Comparison of ENCODE assay signal across 29 mouse cellular contexts in the genomic region with DNA sequence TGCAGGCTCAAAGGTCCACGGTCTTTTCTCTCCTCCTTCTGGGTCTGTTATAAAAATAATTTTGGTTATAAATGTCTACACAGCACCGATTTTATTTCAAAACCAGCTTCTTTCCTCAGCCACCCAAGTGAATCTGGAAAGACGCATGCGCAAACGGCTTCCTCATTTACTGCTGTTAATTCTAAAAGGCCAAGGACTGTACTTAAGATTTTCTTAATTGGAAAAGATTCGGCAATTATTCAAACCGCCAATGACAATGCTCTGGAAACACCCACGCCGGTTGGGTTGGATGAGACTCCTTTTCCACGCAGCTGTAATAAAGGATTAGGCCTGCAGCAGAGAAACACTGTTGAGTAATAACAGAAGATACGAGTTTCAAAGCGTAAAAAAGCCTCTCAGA. TPM values are rescaled to one million over a fixed set of nuclear protein-coding genes. Genes with fewer than 3 reads are reported as not detected.
DNase-seq lines count a peak whose midpoint lies in the region; ATAC-seq and TF ChIP-seq lines count a peak whose summit lies in the region.
"Had no signal": no experiment of that assay in that cellular context is flagged by ENCODE, and none has a peak within 500 bp of the region (broad histone marks: within the 10 kb centered on the region; RNA-seq: fewer than 3 reads in every experiment).

No protein-coding gene starts in this region.

- TF ChIP-seq EP300 in stomach, postnatal 0 days (optimal IDR thresholded peaks at IDR 0.05): no peak

- no peak overlapping the region for H3K9ac ChIP-seq in hindbrain, embryonic 15.5 days
- H3K9ac ChIP-seq in hindbrain, embryonic 12.5 days: no peak overlapping the region
- H3K9ac ChIP-seq in midbrain, postnatal 0 days (replicated peaks; ENCODE audit: low read length, poor library complexity, severe bottlenecking): no peak overlapping the region
- H3K9ac ChIP-seq in midbrain, embryonic 15.5 days: no peak overlapping the region
- H3K9ac ChIP-seq in embryonic facial prominence, embryonic 15.5 days: no peak overlapping the region
- no peak overlapping the region for H3K9ac ChIP-seq in stomach, postnatal 0 days (ENCODE audit: low read length)
- H3K9ac ChIP-seq: hindbrain, embryonic 14.5 days; kidney, embryonic 15.5 days; liver, embryonic 12.5 days; liver, postnatal 0 days; neural tube, embryonic 13.5 days had no signal

- H3K9me3 ChIP-seq in hindbrain, embryonic 15.5 days: no peaks in the 10 kb centered on the region
- no peaks in the 10 kb centered on the region for H3K9me3 ChIP-seq in hindbrain, embryonic 12.5 days (replicated peaks)
- H3K9me3 ChIP-seq in midbrain, postnatal 0 days (ENCODE audit: low read length): no peaks in the 10 kb centered on the region
- H3K9me3 ChIP-seq in midbrain, embryonic 15.5 days: no peaks in the 10 kb centered on the region
- no peaks in the 10 kb centered on the region for H3K9me3 ChIP-seq in embryonic facial prominence, embryonic 15.5 days (replicated peaks)
- H3K9me3 ChIP-seq in stomach, postnatal 0 days (ENCODE audit: control insufficient read depth, low read length): no peaks in the 10 kb centered on the region
- H3K9me3 ChIP-seq: kidney, embryonic 15.5 days; liver, embryonic 12.5 days; megakaryocyte, embryonic 14.5 days; neural tube, embryonic 13.5 days had no signal

- 58% methylated on average over 12 of the region's 12 CpGs for WGBS in hindbrain, embryonic 15.5 days
- WGBS in hindbrain, embryonic 12.5 days: 73% methylated on average over 12 of the region's 12 CpGs
- WGBS in midbrain, postnatal 0 days: 55% methylated on average over 12 of the region's 12 CpGs
- WGBS in midbrain, embryonic 15.5 days: 53% methylated on average over 12 of the region's 12 CpGs
- 56% methylated on average over 12 of the region's 12 CpGs for WGBS in embryonic facial prominence, embryonic 15.5 days
- WGBS in stomach, postnatal 0 days: 63% methylated on average over 12 of the region's 12 CpGs

- peaks cover 15% of the 10 kb centered on the region for H3K36me3 ChIP-seq in hindbrain, embryonic 15.5 days
- H3K36me3 ChIP-seq in hindbrain, embryonic 12.5 days: peaks cover 17% of the 10 kb centered on the region; the same call in 1 of the 2 replicates
- peaks cover 3% of the 10 kb centered on the region for H3K36me3 ChIP-seq in midbrain, postnatal 0 days (ENCODE audit: insufficient read depth, low read length)
- no peaks in the 10 kb centered on the region for H3K36me3 ChIP-seq in midbrain, embryonic 15.5 days (replicated peaks)
- peaks cover 5% of the 10 kb centered on the region; the same call in 1 of the 2 replicates for H3K36me3 ChIP-seq in embryonic facial prominence, embryonic 15.5 days
- no peaks in the 10 kb centered on the region; the same call in 1 of the 2 replicates for H3K36me3 ChIP-seq in stomach, postnatal 0 days (ENCODE audit: control insufficient read depth, insufficient read depth, low read length)

- H3K27ac ChIP-seq in hindbrain, embryonic 15.5 days (replicated peaks): 0 out of 2 replicates have a peak overlapping the region, but pooled peaks have one; percentile 0
- H3K27ac ChIP-seq in hindbrain, embryonic 12.5 days: no peak overlapping the region
- H3K27ac ChIP-seq in midbrain, postnatal 0 days (ENCODE audit: low read depth, low read length): no peak overlapping the region
- H3K27ac ChIP-seq in midbrain, embryonic 15.5 days: no peak overlapping the region
- H3K27ac ChIP-seq in embryonic facial prominence, embryonic 15.5 days (replicated peaks): peak overlapping the region; percentile 61; the same call in 1 of the 2 replicates
- no peak overlapping the region for H3K27ac ChIP-seq in stomach, postnatal 0 days (replicated peaks)
- H3K27ac ChIP-seq: hindbrain, embryonic 14.5 days; kidney, embryonic 15.5 days; liver, embryonic 12.5 days had no signal

- no peak overlapping the region for H3K4me2 ChIP-seq in hindbrain, embryonic 15.5 days
- H3K4me2 ChIP-seq in hindbrain, embryonic 12.5 days (replicated peaks): no peak overlapping the region
- no peak overlapping the region for H3K4me2 ChIP-seq in midbrain, postnatal 0 days (ENCODE audit: low read depth, low read length, poor library complexity, severe bottlenecking)
- H3K4me2 ChIP-seq in midbrain, embryonic 15.5 days: no peak overlapping the region
- no peak overlapping the region for H3K4me2 ChIP-seq in embryonic facial prominence, embryonic 15.5 days (replicated peaks)
- no peak overlapping the region for H3K4me2 ChIP-seq in stomach, postnatal 0 days (replicated peaks; ENCODE audit: low read depth)
- H3K4me2 ChIP-seq: heart, embryonic 11.5 days; hindbrain, embryonic 14.5 days; kidney, embryonic 15.5 days; liver, embryonic 12.5 days; neural tube, embryonic 13.5 days had no signal

- H3K4me3 ChIP-seq in hindbrain, embryonic 15.5 days: no peak overlapping the region
- no peak overlapping the region for H3K4me3 ChIP-seq in hindbrain, embryonic 12.5 days
- H3K4me3 ChIP-seq in midbrain, postnatal 0 days (ENCODE audit: low read depth, low read length): no peak overlapping the region
- H3K4me3 ChIP-seq in midbrain, embryonic 15.5 days: no peak overlapping the region
- no peak overlapping the region for H3K4me3 ChIP-seq in embryonic facial prominence, embryonic 15.5 days (replicated peaks)
- H3K4me3 ChIP-seq in stomach, postnatal 0 days (ENCODE audit: low read depth, low read length): no peak overlapping the region
- H3K4me3 ChIP-seq: kidney, embryonic 15.5 days; liver, embryonic 12.5 days; megakaryocyte, embryonic 14.5 days; neural tube, embryonic 13.5 days had no signal

- H3K4me1 ChIP-seq in hindbrain, embryonic 15.5 days (replicated peaks): peaks cover 8% of the 10 kb centered on the region; the same call in 1 of the 2 replicates
- H3K4me1 ChIP-seq in hindbrain, embryonic 12.5 days: peaks cover 14% of the 10 kb centered on the region; the same call in 1 of the 2 replicates
- no peaks in the 10 kb centered on the region for H3K4me1 ChIP-seq in midbrain, postnatal 0 days (ENCODE audit: insufficient read depth, low read length)
- 0 out of 2 replicates have a peak, but pooled peaks cover 4% of the 10 kb centered on the region for H3K4me1 ChIP-seq in midbrain, embryonic 15.5 days
- H3K4me1 ChIP-seq in embryonic facial prominence, embryonic 15.5 days: peaks cover 20% of the 10 kb centered on the region
- no peaks in the 10 kb centered on the region for H3K4me1 ChIP-seq in stomach, postnatal 0 days (replicated peaks; ENCODE audit: control insufficient read depth, insufficient read depth)
- H3K4me1 ChIP-seq: liver, embryonic 12.5 days; megakaryocyte, embryonic 14.5 days had no signal

- TF ChIP-seq CTCF in midbrain, postnatal 0 days (IDR thresholded peaks at IDR 0.05): no peak
- TF ChIP-seq CTCF in stomach, postnatal 0 days (IDR thresholded peaks at IDR 0.05; ENCODE audit: low read depth): no peak

- no peaks in the 10 kb centered on the region for H3K27me3 ChIP-seq in hindbrain, embryonic 15.5 days
- H3K27me3 ChIP-seq in hindbrain, embryonic 12.5 days: no peaks in the 10 kb centered on the region
- H3K27me3 ChIP-seq in midbrain, postnatal 0 days (ENCODE audit: insufficient read depth, low read length): no peaks in the 10 kb centered on the region
- H3K27me3 ChIP-seq in midbrain, embryonic 15.5 days (replicated peaks): no peaks in the 10 kb centered on the region
- no peaks in the 10 kb centered on the region for H3K27me3 ChIP-seq in embryonic facial prominence, embryonic 15.5 days
- no peaks in the 10 kb centered on the region for H3K27me3 ChIP-seq in stomach, postnatal 0 days (ENCODE audit: control insufficient read depth, insufficient read depth, low read length)
- H3K27me3 ChIP-seq: kidney, embryonic 15.5 days; liver, embryonic 12.5 days; neural tube, embryonic 13.5 days had no signal

- ATAC-seq in hindbrain, embryonic 15.5 days (ENCODE audit: low FRiP score, low read depth): no peak
- ATAC-seq in hindbrain, embryonic 12.5 days (ENCODE audit: low FRiP score): no peak
- ATAC-seq in midbrain, postnatal 0 days (ENCODE audit: low FRiP score): no peak
- ATAC-seq in midbrain, embryonic 15.5 days (replicated peaks): no peak
- no peak for ATAC-seq in embryonic facial prominence, embryonic 15.5 days (ENCODE audit: insufficient number of reproducible peaks, low FRiP score, low TSS enrichment, low read depth)
- ATAC-seq in stomach, postnatal 0 days (ENCODE audit: low FRiP score, low TSS enrichment): no peak
- ATAC-seq: activated CD4-positive, CD25-positive, alpha-beta regulatory T cell, adult 4 months; liver, embryonic 12.5 days; liver, postnatal 0 days had no signal

- peak; percentile 34 for DNase-seq in midbrain, postnatal 0 days (ENCODE audit: low spot score)
- no peak for DNase-seq in stomach, postnatal 0 days (ENCODE audit: low spot score)
- DNase-seq in cerebellum, postnatal 14 days: no peak
- DNase-seq: adrenal gland, adult 2 months; B cell, adult 2 months; cerebellum, adult 11 months; cerebellum, adult 9-10 months; embryo, embryonic 11 days; gastrocnemius, postnatal 36 days; heart, adult 18-20 months; heart, postnatal 36 days; kidney, adult 18-20 months; kidney, postnatal 36 days; left cerebral cortex, postnatal 4 days; liver, postnatal 0 days; lung, postnatal 36 days; right cerebral cortex, postnatal 14 days; thymus, postnatal 4 days had no signal

RNA-seq across cellular contexts. Expression of a gene that starts 13.6 kb away (rescaled TPM):
- 0.36 and 0.38 TPM in 2 replicates for polyA plus RNA-seq in hindbrain, embryonic 15.5 days (2015; fragmentation: Nextera tagmentation; extraction: Ambion mirVana)
- polyA plus RNA-seq in hindbrain, embryonic 12.5 days (2016; fragmentation: Nextera tagmentation; extraction: Ambion mirVana): 0.94 and 1.8 TPM in 2 replicates
- total RNA-seq in midbrain, postnatal 0 days (2014; rRNA removed): 0.33 and 0.52 TPM in 2 replicates
- 0.45 and 0.84 TPM in 2 replicates for polyA plus RNA-seq in midbrain, postnatal 0 days (2015; fragmentation: Nextera tagmentation; extraction: Ambion mirVana)
- polyA plus RNA-seq in midbrain, embryonic 15.5 days (2015; fragmentation: Nextera tagmentation; extraction: Ambion mirVana): 0.41 and 0.60 TPM in 2 replicates
- polyA plus RNA-seq in embryonic facial prominence, embryonic 15.5 days (2015; fragmentation: Nextera tagmentation; extraction: Ambion mirVana): 0.20 TPM in 2 replicates
- 0.05 and 0.12 TPM in 2 replicates for polyA plus RNA-seq in stomach, postnatal 0 days (2015; fragmentation: Nextera tagmentation; extraction: Ambion mirVana)
- total RNA-seq: heart, adult 18-20 months; heart, postnatal 36 days had no signal
- polyA plus RNA-seq: activated CD4-positive, CD25-positive, alpha-beta regulatory T cell, adult 4 months had no signal

Comparison
In these comparisons a context has a peak if more than half of its experiments do, and no peak if none do; other contexts are left out.
1. H3K27ac ChIP-seq: peak in hindbrain, embryonic 15.5 days (single experiment) and embryonic facial prominence, embryonic 15.5 days (single experiment); none in hindbrain, embryonic 12.5 days (single experiment), midbrain, postnatal 0 days (single experiment), midbrain, embryonic 15.5 days (single experiment) and stomach, postnatal 0 days (single experiment).